Mouse (Mus musculus): ENCODE results near the gene Rplp2. TPM values are rescaled to one million over a fixed set of nuclear protein-coding genes. Genes with fewer than 3 reads are reported as not detected.

Gene Rplp2
- total and polyA plus RNA-seq, 2 experiments from 2014 or later: 249 to 839 TPM

DNA sequence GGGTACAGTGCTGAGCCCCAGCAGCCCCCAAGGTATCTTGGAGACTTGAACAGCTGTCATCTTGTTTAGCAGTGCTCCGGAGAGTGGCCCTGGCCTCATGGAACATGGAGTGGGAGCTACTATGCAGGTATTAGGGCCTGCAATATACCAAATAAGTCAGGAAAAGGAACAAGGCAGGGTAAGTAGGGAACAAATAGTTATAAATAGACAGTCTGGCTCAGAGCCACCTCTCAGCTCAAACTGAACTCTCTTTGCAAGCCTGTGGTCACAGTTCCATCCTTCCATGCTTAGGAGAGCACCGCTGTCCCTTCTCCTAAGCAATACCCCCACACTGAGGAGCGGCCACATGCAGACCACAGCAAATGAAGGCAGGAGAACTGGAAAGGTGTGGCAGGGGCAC is 50.4 kb downstream of the Rplp2 start:
- Histone ChIP-seq H3K9me3 (ENCODE audit: low read length) (no peaks in the 10 kb centered on the region), H3K27ac (no peak overlapping the region), H3K27me3 (ENCODE audit: insufficient read depth, low read length) (no peaks in the 10 kb centered on the region), H3K4me1 (ENCODE audit: insufficient read depth, low read length) (no peaks in the 10 kb centered on the region), H3K4me2 (ENCODE audit: low read depth, low read length) (no peak overlapping the region), H3K36me3 (ENCODE audit: insufficient read depth, low read length) (peaks cover 11% of the 10 kb centered on the region; the same call in 1 of the 2 replicates), H3K9ac (replicated peaks; ENCODE audit: low read length) (no peak overlapping the region), H3K4me3 (ENCODE audit: low read length) (no peak overlapping the region)
- DNase-seq (ENCODE audit: low spot score): no peak
- 97% methylated on average over 3 of the region's 3 CpGs for WGBS
- no peak for ATAC-seq
- no peak for TF ChIP-seq CTCF (IDR thresholded peaks at IDR 0.05; ENCODE audit: low read depth)

Other genes starting within 250 kb of the Rplp2 start
- 0.14 TPM in 1 of 2 replicates, not detected in the other for gene Lmntd2, start 233.3 kb upstream of the Rplp2 start, total RNA-seq (2014; rRNA removed)
- gene Lmntd2, start 233.3 kb upstream of the Rplp2 start, polyA plus RNA-seq (2015; fragmentation: Nextera tagmentation; extraction: Ambion mirVana): 0.29 and 0.40 TPM in 2 replicates
- gene Rassf7, start 231.5 kb upstream of the Rplp2 start, total RNA-seq (2014; rRNA removed): 24.5 and 35.7 TPM in 2 replicates
- gene Rassf7, start 231.5 kb upstream of the Rplp2 start, polyA plus RNA-seq (2015; fragmentation: Nextera tagmentation; extraction: Ambion mirVana): 19.6 and 23.3 TPM in 2 replicates
- 52.2 and 56.4 TPM in 2 replicates for gene Phrf1, start 218.6 kb upstream of the Rplp2 start, total RNA-seq (2014; rRNA removed)
- 35.6 and 38.0 TPM in 2 replicates for gene Phrf1, start 218.6 kb upstream of the Rplp2 start, polyA plus RNA-seq (2015; fragmentation: Nextera tagmentation; extraction: Ambion mirVana)
- gene Irf7, start 180.9 kb upstream of the Rplp2 start, total RNA-seq (2014; rRNA removed): 3.9 and 7.0 TPM in 2 replicates
- 3.3 and 5.5 TPM in 2 replicates for gene Irf7, start 180.9 kb upstream of the Rplp2 start, polyA plus RNA-seq (2015; fragmentation: Nextera tagmentation; extraction: Ambion mirVana)
- not detected in 2 replicates for gene Cdhr5, start 170.6 kb upstream of the Rplp2 start, total RNA-seq (2014; rRNA removed)
- gene Cdhr5, start 170.6 kb upstream of the Rplp2 start, polyA plus RNA-seq (2015; fragmentation: Nextera tagmentation; extraction: Ambion mirVana): 0.23 TPM in 1 of 2 replicates, not detected in the other
- gene Sct, start 168.2 kb upstream of the Rplp2 start, total RNA-seq (2014; rRNA removed): 3.7 TPM in 1 of 2 replicates, not detected in the other
- 7.6 and 9.9 TPM in 2 replicates for gene Sct, start 168.2 kb upstream of the Rplp2 start, polyA plus RNA-seq (2015; fragmentation: Nextera tagmentation; extraction: Ambion mirVana)
- gene Drd4, start 155.4 kb upstream of the Rplp2 start, total RNA-seq (2014; rRNA removed): 0.54 and 0.94 TPM in 2 replicates
- 0.73 and 0.79 TPM in 2 replicates for gene Drd4, start 155.4 kb upstream of the Rplp2 start, polyA plus RNA-seq (2015; fragmentation: Nextera tagmentation; extraction: Ambion mirVana)
- 218 and 220 TPM in 2 replicates for gene Deaf1, start 119.7 kb upstream of the Rplp2 start, total RNA-seq (2014; rRNA removed)
- 200 and 237 TPM in 2 replicates for gene Deaf1, start 119.7 kb upstream of the Rplp2 start, polyA plus RNA-seq (2015; fragmentation: Nextera tagmentation; extraction: Ambion mirVana)
- 31.6 and 36.4 TPM in 2 replicates for gene Tmem80, start 119.6 kb upstream of the Rplp2 start, total RNA-seq (2014; rRNA removed)
- gene Tmem80, start 119.6 kb upstream of the Rplp2 start, polyA plus RNA-seq (2015; fragmentation: Nextera tagmentation; extraction: Ambion mirVana): 42.0 and 44.9 TPM in 2 replicates
- 1.6 and 3.9 TPM in 2 replicates for gene Eps8l2, start 108.5 kb upstream of the Rplp2 start, total RNA-seq (2014; rRNA removed)
- 1.5 and 2.4 TPM in 2 replicates for gene Eps8l2, start 108.5 kb upstream of the Rplp2 start, polyA plus RNA-seq (2015; fragmentation: Nextera tagmentation; extraction: Ambion mirVana)
- gene Taldo1, start 55.2 kb upstream of the Rplp2 start, total RNA-seq (2014; rRNA removed): 156 and 200 TPM in 2 replicates
- gene Taldo1, start 55.2 kb upstream of the Rplp2 start, polyA plus RNA-seq (2015; fragmentation: Nextera tagmentation; extraction: Ambion mirVana): 252 and 258 TPM in 2 replicates
- 61.2 and 74.4 TPM in 2 replicates for gene Gatd1, start 33.2 kb upstream of the Rplp2 start, total RNA-seq (2014; rRNA removed)
- gene Gatd1, start 33.2 kb upstream of the Rplp2 start, polyA plus RNA-seq (2015; fragmentation: Nextera tagmentation; extraction: Ambion mirVana): 46.9 and 49.4 TPM in 2 replicates
- gene Cend1, start 17.9 kb upstream of the Rplp2 start, total RNA-seq (2014; rRNA removed): 208 and 246 TPM in 2 replicates
- gene Cend1, start 17.9 kb upstream of the Rplp2 start, polyA plus RNA-seq (2015; fragmentation: Nextera tagmentation; extraction: Ambion mirVana): 219 and 255 TPM in 2 replicates
- gene Slc25a22, start 9.5 kb upstream of the Rplp2 start, total RNA-seq (2014; rRNA removed): 126 and 138 TPM in 2 replicates
- 79.9 and 87.3 TPM in 2 replicates for gene Slc25a22, start 9.5 kb upstream of the Rplp2 start, polyA plus RNA-seq (2015; fragmentation: Nextera tagmentation; extraction: Ambion mirVana)
- 3.6 and 4.6 TPM in 2 replicates for gene Pidd1, start 3.3 kb upstream of the Rplp2 start, total RNA-seq (2014; rRNA removed)
- gene Pidd1, start 3.3 kb upstream of the Rplp2 start, polyA plus RNA-seq (2015; fragmentation: Nextera tagmentation; extraction: Ambion mirVana): 2.4 and 2.5 TPM in 2 replicates
- 8.5 and 10.0 TPM in 2 replicates for gene Pnpla2, start 7.8 kb downstream of the Rplp2 start, total RNA-seq (2014; rRNA removed)
- gene Pnpla2, start 7.8 kb downstream of the Rplp2 start, polyA plus RNA-seq (2015; fragmentation: Nextera tagmentation; extraction: Ambion mirVana): 20.0 and 22.4 TPM in 2 replicates
- gene Cracr2b, start 13.7 kb downstream of the Rplp2 start, total RNA-seq (2014; rRNA removed): 2.1 and 5.0 TPM in 2 replicates
- gene Cracr2b, start 13.7 kb downstream of the Rplp2 start, polyA plus RNA-seq (2015; fragmentation: Nextera tagmentation; extraction: Ambion mirVana): 6.7 and 9.1 TPM in 2 replicates
- gene Cd151, start 20.0 kb downstream of the Rplp2 start, total RNA-seq (2014; rRNA removed): 62.6 and 79.4 TPM in 2 replicates
- gene Cd151, start 20.0 kb downstream of the Rplp2 start, polyA plus RNA-seq (2015; fragmentation: Nextera tagmentation; extraction: Ambion mirVana): 16.1 and 18.5 TPM in 2 replicates
- 25.5 and 46.1 TPM in 2 replicates for gene Polr2l, start 27.8 kb downstream of the Rplp2 start, total RNA-seq (2014; rRNA removed)
- gene Polr2l, start 27.8 kb downstream of the Rplp2 start, polyA plus RNA-seq (2015; fragmentation: Nextera tagmentation; extraction: Ambion mirVana): 75.9 and 81.6 TPM in 2 replicates
- 101 and 119 TPM in 2 replicates for gene Tspan4, start 27.9 kb downstream of the Rplp2 start, total RNA-seq (2014; rRNA removed)
- gene Tspan4, start 27.9 kb downstream of the Rplp2 start, polyA plus RNA-seq (2015; fragmentation: Nextera tagmentation; extraction: Ambion mirVana): 78.2 and 83.9 TPM in 2 replicates
- gene Chid1, start 92.5 kb downstream of the Rplp2 start, total RNA-seq (2014; rRNA removed): 34.2 and 55.2 TPM in 2 replicates
- gene Chid1, start 92.5 kb downstream of the Rplp2 start, polyA plus RNA-seq (2015; fragmentation: Nextera tagmentation; extraction: Ambion mirVana): 47.8 and 48.3 TPM in 2 replicates
- 209 and 214 TPM in 2 replicates for gene Ap2a2, start 114.8 kb downstream of the Rplp2 start, total RNA-seq (2014; rRNA removed)
- 110 and 115 TPM in 2 replicates for gene Ap2a2, start 114.8 kb downstream of the Rplp2 start, polyA plus RNA-seq (2015; fragmentation: Nextera tagmentation; extraction: Ambion mirVana)
- gene Muc6, start 207.9 kb downstream of the Rplp2 start, total RNA-seq (2014; rRNA removed): not detected in 2 replicates
- gene Muc6, start 207.9 kb downstream of the Rplp2 start, polyA plus RNA-seq (2015; fragmentation: Nextera tagmentation; extraction: Ambion mirVana): 0.13 and 0.23 TPM in 2 replicates
- gene Muc2, start 243.0 kb downstream of the Rplp2 start, total RNA-seq (2014; rRNA removed): 0.83 and 1.3 TPM in 2 replicates
- 0.20 and 0.91 TPM in 2 replicates for gene Muc2, start 243.0 kb downstream of the Rplp2 start, polyA plus RNA-seq (2015; fragmentation: Nextera tagmentation; extraction: Ambion mirVana)

Data from hindbrain, postnatal 0 days (tissue).